Mouse (Mus musculus) right cerebral cortex, postnatal 14 days (tissue): ENCODE measurements around the gene Wdr66.
"Not testable (repeated sequence)": the region's sequence is repeated elsewhere in the genome, so short reads cannot be mapped to it uniquely, and the experiment has no call there.

Experiments used
- DNase-seq: peaks from one replicate; pipeline ENCODE4 v3.0.0; 2022

Gene Wdr66

DNA sequence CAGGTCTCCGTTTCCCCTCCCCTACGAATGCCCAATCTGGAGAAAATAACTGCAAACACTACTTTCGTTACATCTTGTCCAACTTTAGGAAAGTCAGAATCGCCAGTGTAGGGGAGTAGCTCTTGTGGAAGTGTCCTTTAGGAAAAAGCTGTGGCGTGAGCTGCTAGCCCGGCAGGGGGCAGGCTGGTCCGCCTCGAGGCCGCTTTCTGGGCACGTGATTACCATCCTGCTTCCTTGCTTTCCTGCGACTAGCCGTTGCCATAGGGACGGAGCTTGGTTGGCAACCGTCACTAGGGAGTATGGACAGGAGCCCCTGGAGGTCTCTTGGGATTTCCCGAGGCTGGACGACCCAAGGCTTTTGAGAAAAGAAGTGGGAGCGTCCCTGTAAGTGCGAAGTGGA is at the start of gene Wdr66:
Wdr66 (plus strand) TSS at position 269 of the 400 bp plus-strand sequence.
- peak; percentile 93 for DNase-seq

DNA sequence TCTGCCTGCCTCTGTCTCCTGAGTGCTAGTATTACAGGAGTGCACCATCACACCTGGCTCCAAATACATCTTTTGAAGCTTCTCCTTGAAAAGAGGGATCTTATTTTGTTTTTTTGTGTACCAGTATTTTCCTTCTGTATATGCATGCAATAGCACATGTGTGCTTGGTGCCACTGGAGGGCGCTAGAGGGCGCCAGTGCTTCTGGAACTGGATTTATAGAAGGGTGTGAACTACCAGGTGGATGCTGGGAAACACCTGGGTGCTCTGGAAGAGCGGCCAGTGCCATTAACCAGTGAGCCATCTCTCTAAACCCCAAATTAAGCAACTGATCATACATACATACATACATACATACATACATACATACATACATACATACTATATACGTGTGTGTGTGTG is 49.1 kb upstream of the Wdr66 start:
- DNase-seq, result not testable (repeated sequence)

DNA sequence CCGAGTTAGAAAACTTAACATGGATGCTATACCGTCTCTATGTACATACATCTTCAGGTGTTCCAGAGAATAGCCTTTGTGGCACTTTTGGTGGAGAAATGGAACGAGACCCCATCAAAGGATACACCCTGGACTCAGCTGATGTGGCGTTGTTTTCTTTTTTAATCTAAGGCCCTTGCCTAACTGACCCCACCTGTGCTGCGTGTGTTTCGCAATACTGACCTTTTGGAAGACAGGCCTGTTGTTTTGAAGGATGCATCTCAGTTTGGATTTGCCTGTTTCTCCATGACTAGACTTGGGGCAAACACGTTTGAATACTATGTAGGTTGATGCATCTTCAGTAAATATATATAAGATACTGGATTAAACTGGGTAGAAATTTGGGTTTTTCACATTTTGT is 48.3 kb upstream of the Wdr66 start:
- not testable (repeated sequence) for DNase-seq

DNA sequence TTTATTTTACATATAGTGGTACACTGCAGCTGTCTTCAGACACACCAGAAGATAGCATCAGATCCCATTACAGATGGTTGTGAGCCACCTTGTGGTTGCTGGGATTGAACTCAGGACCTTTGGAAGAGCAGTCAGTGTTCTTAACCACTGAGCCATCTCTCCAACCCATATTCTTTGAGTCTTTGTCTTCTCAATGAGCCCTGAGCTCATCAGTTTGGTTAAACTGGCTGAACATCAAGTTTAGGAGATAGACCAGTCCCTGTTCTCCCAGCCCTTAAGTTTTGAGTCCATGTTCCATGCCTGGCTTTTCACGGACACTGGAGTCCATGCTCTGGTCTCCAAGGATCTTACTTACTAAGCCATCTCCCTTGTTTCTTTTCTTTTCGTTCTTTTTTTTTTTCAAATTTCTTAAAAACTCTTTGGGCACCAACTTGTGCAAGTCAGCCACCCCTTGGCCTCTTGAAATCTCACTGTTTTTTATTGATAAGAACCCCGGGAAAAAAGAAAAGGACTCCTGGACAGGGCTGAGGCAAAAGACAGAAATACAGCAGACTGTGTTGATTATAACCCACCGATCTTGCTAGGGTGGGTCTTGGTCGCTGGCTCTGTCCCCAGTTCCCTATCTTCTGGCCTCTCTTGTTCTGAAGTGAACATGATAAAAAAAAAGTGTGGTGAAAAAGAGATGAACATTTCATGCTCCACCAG is 29.4 kb upstream of the Wdr66 start:
- not testable (repeated sequence) for DNase-seq

DNA sequence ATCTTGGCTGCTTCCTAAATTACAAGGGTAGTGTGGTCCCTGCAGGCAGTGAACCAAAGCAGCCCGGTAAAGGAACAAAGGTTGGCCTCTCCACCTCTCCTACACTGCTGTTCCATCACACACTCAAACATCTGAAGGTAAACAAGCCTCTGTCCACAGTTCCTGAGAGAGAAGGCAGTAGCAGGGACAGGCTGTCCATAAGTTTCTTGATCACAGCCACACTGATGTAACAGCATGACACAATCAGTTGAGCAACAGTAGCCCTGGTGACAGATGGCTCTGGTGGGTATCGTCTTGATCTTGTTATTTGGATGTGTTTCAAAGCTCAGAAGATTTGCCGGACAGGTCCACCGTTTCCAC is 28.9 kb upstream of the Wdr66 start:
- DNase-seq, result no peak

DNA sequence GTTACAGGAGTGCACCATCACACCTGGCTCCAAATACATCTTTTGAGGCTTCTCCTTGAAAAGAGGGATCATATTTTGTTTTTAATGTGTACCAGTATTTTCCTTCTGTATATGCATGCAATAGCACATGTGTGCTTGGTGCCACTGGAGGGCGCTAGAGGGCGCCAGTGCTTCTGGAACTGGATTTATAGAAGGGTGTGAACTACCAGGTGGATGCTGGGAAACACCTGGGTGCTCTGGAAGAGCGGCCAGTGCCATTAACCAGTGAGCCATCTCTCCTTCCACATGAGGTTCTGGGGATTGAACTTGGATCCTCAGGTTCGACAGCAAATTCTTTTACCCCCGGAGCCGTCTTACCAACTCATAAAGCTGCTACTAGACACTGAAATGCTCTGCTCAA is 28.0 kb upstream of the Wdr66 start:
- not testable (repeated sequence) for DNase-seq

DNA sequence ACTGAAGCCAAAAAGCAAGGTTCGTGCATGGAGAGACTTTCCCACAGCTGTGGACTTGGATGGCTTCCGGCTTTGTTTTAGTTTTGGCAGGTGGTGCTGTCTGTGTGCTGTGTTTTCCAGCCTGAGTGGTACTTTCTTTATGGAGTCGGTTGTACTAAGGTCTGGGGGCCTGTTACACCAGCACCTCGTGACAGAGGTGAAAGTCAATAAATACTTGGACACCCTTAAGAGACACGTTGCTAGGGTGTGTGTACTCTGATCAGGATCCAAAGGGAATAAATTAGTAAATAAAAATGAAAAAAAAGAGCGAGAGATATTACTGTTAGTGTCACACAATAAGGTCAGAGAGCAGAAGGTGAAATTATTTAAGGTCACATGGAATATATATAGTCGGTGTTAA is 25.1 kb upstream of the Wdr66 start:
- DNase-seq, result no peak

DNA sequence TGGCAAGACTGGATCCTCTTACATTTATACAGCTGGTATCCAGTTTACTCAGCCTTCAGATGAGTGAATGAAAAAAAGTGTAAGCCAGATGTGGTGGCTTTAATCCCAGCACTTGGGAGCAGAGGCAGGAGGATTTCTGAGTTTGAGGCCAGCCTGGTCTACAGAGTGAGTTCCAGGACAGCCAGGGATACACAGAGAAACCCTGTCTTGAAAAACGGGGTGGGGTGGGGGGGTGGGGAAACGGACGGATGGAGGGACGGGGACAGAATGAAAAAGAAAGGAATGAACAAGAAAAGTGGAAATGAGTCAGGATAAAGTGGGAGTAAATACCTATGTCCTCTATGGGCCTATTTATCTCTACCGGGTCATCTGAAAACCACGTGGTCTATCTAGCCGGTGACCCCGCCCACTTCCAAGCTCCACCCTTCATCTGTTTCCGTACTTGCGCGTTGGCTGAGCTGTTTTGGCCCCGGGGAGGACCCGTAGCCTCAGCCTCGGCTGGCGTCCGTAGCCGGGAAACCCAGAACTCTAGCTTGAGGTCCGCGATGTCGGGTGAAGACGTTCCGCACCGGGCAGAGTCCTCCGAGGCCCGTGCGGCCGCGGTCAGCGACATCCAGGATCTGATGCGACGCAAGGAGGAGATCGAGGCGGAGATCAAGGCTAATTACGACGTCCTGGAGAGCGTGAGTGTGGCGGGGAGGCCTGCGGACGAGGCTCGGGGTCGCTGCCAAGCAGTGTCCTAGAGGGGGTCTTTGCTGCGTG is 24.0 kb upstream of the Wdr66 start:
- DNase-seq, result peak; percentile 98

DNA sequence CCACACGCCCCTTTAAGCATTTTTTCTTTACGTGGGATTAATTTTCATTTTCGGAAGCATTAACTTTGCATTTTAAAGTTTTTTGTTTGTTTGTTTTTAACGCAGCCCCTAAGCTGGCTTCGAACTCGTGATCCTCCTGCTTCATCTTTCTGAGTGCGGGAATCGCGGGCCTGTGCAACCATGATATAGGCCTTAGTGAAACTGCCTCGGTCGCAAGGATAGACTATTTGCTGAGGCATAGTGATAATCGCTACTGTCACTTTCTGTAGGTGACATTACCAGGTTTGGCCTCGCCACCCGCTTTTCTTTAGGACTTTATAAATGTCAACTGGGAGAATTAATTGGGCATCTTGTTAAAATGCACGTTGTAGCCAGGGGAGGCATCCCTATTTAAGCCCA is 23.4 kb upstream of the Wdr66 start:
- no peak for DNase-seq

DNA sequence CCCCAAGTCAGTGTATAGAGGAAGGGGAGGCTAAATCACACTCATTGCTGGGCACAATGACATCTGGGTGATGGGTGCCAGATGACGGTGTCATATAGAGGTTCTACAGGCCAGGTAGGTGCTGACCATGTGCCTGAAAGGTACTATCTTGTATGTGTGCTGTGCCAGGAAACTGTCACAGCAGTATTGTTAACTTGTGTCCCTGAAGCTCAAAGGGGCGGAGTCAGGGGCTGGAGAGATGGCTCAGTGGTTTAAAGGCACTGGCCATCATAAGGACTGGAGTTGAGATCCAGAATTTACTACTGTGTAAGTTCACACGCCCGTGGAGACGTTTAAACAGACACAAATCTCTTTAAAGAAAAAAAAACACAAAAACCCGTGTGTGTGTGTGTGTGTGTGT is 22.6 kb upstream of the Wdr66 start:
- no peak for DNase-seq

DNA sequence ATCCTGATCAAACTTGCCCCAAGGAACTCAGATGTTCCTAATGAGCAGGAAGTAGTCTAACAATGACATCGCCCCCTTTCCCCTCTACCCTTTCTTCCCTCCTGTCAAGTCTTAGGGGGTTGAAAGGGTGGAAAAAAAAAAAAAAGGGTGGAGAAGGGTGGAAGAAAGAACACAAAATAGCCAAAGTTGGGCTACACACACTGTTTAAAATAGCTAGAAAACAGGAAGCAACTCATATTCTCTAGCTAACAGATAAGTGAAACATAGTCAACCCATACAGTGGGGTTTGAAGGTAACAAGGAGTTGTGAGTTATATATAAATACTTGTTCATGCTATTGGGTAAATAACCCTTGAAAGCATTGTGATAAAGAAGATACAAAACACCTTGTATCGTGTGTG is 19.7 kb upstream of the Wdr66 start:
- DNase-seq, result no peak

DNA sequence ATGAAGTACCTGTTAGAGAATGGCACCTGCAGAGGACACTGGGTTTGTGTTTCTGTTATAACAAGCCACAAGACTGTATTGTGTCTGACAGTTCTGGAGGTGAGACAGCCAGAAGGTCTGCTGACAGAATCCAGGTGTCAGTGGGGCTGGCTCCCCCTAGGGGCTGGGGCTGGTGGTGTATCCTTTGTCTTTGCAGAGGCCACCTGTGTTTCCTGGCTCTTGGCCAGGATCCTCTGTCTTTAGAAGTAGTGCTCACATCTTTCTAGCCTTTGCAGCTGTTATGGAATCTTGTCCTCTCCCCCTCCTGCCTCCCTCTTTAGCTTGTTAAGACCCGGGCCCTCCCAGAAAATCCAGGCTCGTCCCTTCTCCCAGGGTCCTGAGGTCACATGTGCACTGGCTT is 16.2 kb upstream of the Wdr66 start:
- DNase-seq, result peak; percentile 52

DNA sequence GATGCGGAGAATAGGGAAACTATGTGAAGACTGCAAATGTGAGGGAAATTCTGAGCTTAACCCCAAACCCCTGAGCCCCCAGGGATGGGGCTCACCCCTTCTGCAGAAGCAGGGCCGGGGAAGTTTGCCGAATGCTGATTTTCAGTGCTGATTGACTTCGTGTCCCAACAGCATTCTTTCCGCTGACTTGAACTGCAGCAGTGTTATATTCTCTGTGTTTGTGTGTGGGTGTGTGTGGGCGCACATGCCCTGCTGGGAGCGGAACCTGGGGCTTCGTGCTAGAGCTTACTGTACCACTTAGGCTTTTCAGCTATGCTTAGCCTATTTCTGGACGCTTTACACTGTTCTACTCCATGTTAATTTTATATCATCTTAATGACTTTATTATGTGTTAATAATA is 15.5 kb upstream of the Wdr66 start:
- no peak for DNase-seq

DNA sequence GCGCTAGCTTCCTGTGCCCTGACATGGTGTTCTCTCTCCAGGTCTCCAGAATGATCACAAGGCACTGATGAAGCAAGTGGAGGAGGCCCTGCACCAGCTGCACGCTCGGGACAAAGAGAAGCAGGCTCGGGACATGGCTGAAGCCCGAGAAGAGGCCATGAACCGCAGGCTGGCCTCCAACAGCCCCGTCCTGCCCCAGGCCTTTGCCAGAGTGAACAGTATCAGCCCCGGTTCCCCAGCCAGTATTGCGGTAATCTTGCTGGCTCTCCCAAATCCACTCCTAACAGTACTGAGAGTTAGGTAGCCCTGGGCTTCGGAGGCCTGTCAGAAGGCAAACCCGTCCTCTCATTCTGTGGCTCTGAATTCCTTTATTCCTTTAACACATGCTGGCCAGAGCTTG is 12.4 kb upstream of the Wdr66 start:
- DNase-seq, result no peak

DNA sequence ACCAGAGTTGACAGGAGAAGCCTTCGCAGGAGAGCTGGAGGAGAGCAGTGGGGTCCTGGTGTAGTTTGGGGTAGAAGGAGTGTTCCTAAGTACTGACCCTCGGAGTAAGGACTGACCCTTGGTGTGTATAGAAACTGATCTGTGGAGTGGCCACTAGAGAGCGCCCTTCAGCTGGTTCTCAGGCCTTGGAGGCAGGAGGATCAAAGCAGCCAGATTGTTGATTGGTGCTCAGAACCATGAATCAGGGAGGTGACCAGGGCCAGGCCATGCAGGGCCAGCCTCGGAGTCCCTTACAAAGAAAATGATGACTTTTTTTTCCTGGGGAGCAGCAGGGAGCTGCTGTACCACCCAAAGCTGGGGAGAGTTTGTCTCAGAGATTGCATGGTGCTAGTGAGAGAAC is 6.4 kb upstream of the Wdr66 start:
- DNase-seq, result peak; percentile 50

DNA sequence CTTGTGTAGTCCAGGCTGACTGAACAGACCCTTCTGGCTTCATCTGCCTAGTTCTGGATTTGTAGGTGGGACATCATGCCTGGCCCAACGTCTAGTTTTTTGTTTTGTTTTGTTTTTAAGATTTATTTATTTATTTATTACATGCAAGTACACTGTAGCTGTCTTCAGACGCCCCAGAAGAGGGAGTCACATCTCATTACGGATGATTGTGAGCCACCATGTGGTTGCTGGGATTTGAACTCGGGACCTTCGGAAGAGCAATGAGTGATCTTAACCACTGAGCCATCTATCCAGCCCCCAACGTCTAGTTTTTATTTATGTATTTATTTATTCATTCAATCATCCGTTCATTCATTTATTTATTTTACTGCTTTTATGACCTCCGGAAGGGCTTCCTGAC is 512 bp upstream of the Wdr66 start:
- DNase-seq, result no peak

DNA sequence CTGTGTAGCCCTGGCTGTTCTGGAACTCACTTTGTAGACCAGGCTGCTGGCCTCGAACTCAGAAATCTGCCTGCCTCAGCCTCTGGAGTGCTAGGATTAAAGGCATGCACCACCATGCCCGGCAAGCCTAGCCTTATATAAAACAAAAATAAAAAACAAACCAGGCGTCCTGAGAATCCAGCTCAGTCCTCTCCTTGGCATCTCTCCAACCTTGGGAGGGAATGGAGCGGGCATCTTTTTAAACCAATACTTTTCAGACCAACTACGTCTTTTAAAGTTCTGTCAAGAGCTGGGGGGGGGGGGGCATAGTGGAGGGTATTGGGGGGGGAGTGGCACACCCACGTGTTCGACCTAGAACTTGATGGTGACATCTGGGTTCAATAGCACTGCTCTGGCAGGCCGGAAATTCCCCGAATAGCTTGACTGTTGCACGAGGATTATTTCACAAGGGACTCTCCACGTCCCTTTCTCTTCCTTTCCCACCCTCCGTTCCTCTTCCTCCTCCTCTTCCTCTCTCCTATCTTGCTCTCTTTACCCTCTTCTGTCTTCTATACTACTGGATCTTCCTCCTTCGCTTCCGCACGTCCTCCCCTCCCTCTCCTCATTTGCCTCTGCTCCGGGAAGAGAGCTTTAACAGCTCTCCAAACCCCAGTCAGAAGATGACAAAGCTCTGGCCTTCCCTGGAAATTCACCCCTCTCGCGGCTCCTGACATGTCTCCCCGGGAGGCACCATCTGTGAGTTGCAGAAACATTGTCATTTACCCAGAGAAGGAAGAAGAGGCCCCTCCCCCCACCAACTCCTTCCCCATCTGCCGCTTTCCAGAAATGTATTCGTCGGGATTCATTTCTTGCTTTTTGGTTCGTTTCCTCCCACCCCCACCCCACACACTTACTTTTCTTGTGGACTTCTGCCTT is 5.2 kb downstream of the Wdr66 start:
- DNase-seq, result peak; percentile 76

DNA sequence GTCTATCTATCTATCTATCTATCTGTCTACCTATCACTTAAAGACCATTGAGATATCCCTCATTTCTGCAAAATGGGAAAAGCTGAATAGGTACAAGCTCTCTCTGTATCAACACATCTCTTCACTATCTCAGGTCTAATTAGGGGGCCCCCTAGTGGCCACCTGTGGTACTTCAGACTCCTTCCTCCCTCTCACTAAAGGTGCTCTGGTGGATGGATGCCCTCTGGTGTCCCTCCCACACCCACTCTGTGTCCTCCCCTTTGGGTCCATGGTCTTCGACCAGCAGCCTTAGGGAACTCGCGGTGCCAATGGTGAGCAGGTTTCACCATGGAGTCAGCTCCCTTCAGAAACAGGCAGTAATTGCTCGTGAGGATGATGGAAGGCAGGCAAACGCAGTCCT is 7.1 kb downstream of the Wdr66 start:
- peak; percentile 40 for DNase-seq

DNA sequence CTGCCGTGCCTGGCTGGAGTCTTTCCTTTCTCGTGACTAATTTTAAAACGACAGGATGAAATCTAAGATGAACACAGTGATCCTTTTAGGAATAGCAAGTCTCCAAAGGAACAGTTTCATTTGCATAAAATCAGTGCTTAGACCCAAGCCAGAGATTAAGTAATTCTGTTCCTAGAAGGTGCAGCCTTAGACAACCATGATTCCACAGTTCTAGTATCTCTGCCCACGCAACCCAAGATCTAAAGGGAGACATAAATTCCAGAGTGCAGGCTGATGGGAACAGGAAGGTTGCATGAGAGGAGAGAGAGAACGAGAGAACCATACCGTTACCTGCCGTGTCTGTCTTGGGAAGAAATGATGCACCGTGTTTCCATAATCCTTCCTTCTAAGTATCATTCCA is 8.8 kb downstream of the Wdr66 start:
- DNase-seq, result no peak

DNA sequence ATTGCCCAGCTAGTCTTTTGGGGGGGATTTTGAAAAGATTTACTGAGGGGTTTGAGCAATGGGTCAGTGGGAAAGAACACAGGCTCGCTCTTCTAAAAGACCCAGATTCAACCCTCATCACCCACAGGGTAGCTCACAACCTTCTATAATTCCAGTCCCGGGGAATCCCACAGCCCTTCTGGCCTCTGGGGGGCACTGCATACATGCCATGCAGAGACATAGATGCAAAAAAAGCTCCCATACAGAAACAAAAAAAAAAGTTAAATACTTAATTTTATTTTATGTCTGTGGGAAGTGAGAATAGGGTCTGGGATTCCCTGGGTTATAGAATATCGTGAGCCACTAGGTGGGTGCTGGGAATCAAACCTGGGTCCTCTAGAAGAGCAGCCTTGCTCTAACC is 15.0 kb downstream of the Wdr66 start:
- no peak for DNase-seq

DNA sequence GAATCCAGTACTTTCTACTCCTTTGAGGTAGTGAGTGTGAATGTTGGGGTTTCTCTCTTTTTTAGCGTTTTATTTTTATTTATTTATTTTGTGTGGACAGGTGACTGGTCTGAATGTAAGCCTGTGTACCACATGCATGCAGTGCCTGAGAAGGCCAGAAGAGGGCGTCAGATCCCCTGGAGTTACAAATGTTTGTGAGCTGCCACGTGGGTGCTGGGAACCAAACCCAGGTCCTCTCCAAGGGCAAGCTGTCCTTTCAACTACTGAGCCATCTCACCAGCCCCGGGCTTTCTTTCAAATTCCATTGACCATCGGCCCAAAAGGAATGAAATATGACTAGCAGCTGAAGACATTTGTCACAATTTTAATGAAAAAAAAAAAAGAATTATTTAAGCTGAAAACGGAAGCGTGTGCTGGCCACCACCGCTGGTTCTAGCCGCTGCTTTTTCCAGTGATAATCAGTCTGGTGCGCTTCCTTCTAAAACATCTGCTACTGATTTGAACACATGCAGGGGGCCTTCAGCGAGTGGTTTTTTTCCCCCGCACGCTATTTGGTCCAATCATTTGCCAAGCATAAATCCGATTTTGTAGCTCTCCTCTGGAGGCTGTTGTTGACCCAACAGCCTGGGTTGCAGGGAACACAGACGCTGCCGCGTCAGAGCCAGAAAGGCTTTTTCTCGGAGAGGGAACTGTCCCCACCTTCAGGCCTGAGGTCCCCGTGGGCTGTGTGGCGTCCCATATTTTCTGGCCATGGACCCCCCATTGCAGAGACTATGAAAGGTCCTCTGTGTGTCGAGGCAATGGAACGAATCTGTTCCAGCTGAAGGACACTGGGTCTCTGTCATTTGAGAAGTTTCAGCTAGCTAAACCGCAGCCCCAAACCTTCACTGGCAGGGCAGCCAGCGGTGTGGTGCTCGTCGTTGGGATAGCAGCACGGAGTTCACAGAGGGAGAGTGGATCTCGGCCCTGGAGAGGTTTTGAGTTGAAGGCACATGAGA is 16.9 kb downstream of the Wdr66 start:
- no peak for DNase-seq

DNA sequence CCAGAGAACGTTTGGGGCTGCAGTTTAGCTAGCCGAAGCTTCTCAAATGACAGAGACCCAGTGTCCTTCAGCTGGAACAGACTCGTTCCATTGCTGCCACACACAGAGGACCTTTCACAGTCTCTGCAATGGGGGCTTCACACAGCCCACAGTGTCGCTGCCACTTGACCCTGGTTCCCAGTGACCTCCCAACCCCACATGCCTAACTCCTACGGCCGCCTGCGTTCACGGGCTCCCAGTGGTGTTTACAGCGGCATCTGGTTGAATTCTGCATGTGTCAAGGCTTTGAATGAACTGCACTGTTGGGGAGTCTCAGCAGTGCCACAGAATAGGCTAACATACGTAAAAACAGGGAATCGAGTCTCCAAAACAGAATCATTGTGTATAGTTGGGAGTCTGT is 19.0 kb downstream of the Wdr66 start:
- no peak for DNase-seq
